ENCODE assay signal across 24 mouse cellular contexts in the genomic region with DNA sequence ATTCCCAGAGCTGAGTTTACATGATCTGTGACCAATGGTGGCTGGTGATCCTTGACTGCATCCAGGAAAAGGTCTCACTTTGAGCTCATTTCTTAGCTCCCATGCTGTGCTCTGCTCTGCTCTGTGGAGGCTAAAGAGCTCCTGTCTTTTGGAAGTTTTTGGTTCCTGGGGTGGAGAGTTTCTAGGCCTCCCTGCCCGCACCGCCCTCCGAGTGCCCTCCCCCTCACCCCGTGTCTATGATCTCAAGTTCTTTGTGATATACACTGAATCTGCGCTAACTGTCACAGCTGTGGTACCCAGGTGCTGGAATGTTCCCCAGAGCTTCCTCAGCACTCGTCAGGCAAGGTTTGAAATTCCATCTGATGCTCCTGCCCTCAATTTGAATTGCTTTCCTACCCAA. TPM values are rescaled to one million over a fixed set of nuclear protein-coding genes. Genes with fewer than 3 reads are reported as not detected.
DNase-seq lines count a peak whose midpoint lies in the region; ATAC-seq and TF ChIP-seq lines count a peak whose summit lies in the region.
"Had no signal": no experiment of that assay in that cellular context is flagged by ENCODE, and none has a peak within 500 bp of the region (broad histone marks: within the 10 kb centered on the region; RNA-seq: fewer than 3 reads in every experiment).

No protein-coding gene starts in this region.

- 71% methylated on average over 6 of the region's 6 CpGs for WGBS in embryonic facial prominence, embryonic 11.5 days
- WGBS in embryonic facial prominence, embryonic 10.5 days: 79% methylated on average over 6 of the region's 6 CpGs
- 55% methylated on average over 6 of the region's 6 CpGs for WGBS in thymus, adult 2 months
- 82% methylated on average over 6 of the region's 6 CpGs for WGBS in kidney, adult 2 months

- no peak for TF ChIP-seq POLR2A in thymus, adult 2 months (IDR thresholded peaks at IDR 0.05; ENCODE audit: control insufficient read depth, extremely low read depth, insufficient read depth, low read length, poor library complexity)
- no peak for TF ChIP-seq POLR2A in kidney, adult 2 months (IDR thresholded peaks at IDR 0.05; ENCODE audit: low read depth, low read length)

- no peak overlapping the region for H3K4me3 ChIP-seq in embryonic facial prominence, embryonic 11.5 days (ENCODE audit: low read depth, low read length)
- no peak overlapping the region for H3K4me3 ChIP-seq in embryonic facial prominence, embryonic 10.5 days
- no peak overlapping the region for H3K4me3 ChIP-seq in thymus, adult 2 months (ENCODE audit: control insufficient read depth, insufficient read depth, low read length)
- no peak overlapping the region for H3K4me3 ChIP-seq in kidney, adult 2 months (ENCODE audit: insufficient read depth, low read depth, low read length)
- H3K4me3 ChIP-seq: heart, embryonic 10.5 days; hindbrain, embryonic 12.5 days had no signal

- peak; percentile 14 for DNase-seq in embryonic facial prominence, embryonic 11.5 days (ENCODE audit: low spot score)
- DNase-seq in embryonic facial prominence, embryonic 10.5 days (ENCODE audit: low spot score): no peak
- peak; percentile 28 for DNase-seq in thymus, postnatal 0 days (ENCODE audit: low spot score)
- DNase-seq in thymus, adult 2 months: no peak
- peak; percentile 50 for DNase-seq in thymus, postnatal 25 days
- no peak for DNase-seq in kidney, adult 2 months
- no peak for DNase-seq in adrenal gland, adult 18-20 months (ENCODE audit: low spot score in 2 of 2)
- DNase-seq: adrenal gland, postnatal 10 days; B cell, adult 2 months; cerebellum, adult 18-20 months; cerebellum, adult 9-11 months; cerebellum, postnatal 36 days; gastrocnemius, postnatal 10 days; heart, adult 18-20 months; heart, postnatal 10 days; heart, postnatal 4 days had no signal

- no peaks in the 10 kb centered on the region for H3K27me3 ChIP-seq in embryonic facial prominence, embryonic 11.5 days (ENCODE audit: control insufficient read depth, insufficient read depth, low read length)
- H3K27me3 ChIP-seq in embryonic facial prominence, embryonic 10.5 days (replicated peaks; ENCODE audit: low read depth, poor library complexity, severe bottlenecking): no peaks in the 10 kb centered on the region
- H3K27me3 ChIP-seq in thymus, adult 2 months (ENCODE audit: control insufficient read depth, insufficient read depth, low read length): no peaks in the 10 kb centered on the region
- H3K27me3 ChIP-seq in kidney, adult 2 months (replicated peaks; ENCODE audit: control insufficient read depth, insufficient read depth, low read length): no peaks in the 10 kb centered on the region
- H3K27me3 ChIP-seq: hindbrain, embryonic 12.5 days had no signal

- H3K4me2 ChIP-seq in embryonic facial prominence, embryonic 11.5 days (ENCODE audit: low read depth, low read length): no peak overlapping the region
- H3K4me2 ChIP-seq: hindbrain, embryonic 12.5 days had no signal

- H3K9ac ChIP-seq in embryonic facial prominence, embryonic 11.5 days (replicated peaks; ENCODE audit: low read length): no peak overlapping the region

- no peaks in the 10 kb centered on the region for H3K36me3 ChIP-seq in embryonic facial prominence, embryonic 11.5 days (replicated peaks; ENCODE audit: control insufficient read depth, insufficient read depth, low read depth, low read length)
- no peaks in the 10 kb centered on the region for H3K36me3 ChIP-seq in embryonic facial prominence, embryonic 10.5 days (replicated peaks)
- H3K36me3 ChIP-seq in thymus, adult 2 months (ENCODE audit: control insufficient read depth, insufficient read depth, low read length): no peaks in the 10 kb centered on the region
- no peaks in the 10 kb centered on the region for H3K36me3 ChIP-seq in kidney, adult 2 months (ENCODE audit: control insufficient read depth, insufficient read depth, low read length)
- H3K36me3 ChIP-seq: G1E; heart, embryonic 10.5 days; hindbrain, embryonic 12.5 days had no signal

- H3K4me1 ChIP-seq in embryonic facial prominence, embryonic 11.5 days (ENCODE audit: control insufficient read depth, insufficient read depth, low read length): peaks cover 3% of the 10 kb centered on the region; the same call in 1 of the 2 replicates
- peaks cover 46% of the 10 kb centered on the region for H3K4me1 ChIP-seq in embryonic facial prominence, embryonic 10.5 days
- peaks cover 49% of the 10 kb centered on the region for H3K4me1 ChIP-seq in thymus, adult 2 months (replicated peaks; ENCODE audit: control insufficient read depth, insufficient read depth, low read length)
- H3K4me1 ChIP-seq in kidney, adult 2 months (ENCODE audit: control insufficient read depth, insufficient read depth, low read length): no peaks in the 10 kb centered on the region
- H3K4me1 ChIP-seq: heart, embryonic 10.5 days had no signal

- no peaks in the 10 kb centered on the region for H3K9me3 ChIP-seq in embryonic facial prominence, embryonic 11.5 days (replicated peaks; ENCODE audit: control insufficient read depth, low read length)
- no peaks in the 10 kb centered on the region for H3K9me3 ChIP-seq in embryonic facial prominence, embryonic 10.5 days
- H3K9me3 ChIP-seq: G1E; heart, embryonic 10.5 days; hindbrain, embryonic 12.5 days had no signal

- no peak overlapping the region for H3K27ac ChIP-seq in embryonic facial prominence, embryonic 11.5 days (replicated peaks; ENCODE audit: low read depth, low read length)
- no peak overlapping the region for H3K27ac ChIP-seq in embryonic facial prominence, embryonic 10.5 days (replicated peaks)
- H3K27ac ChIP-seq in thymus, adult 2 months (ENCODE audit: control insufficient read depth, insufficient read depth, low read length): no peak overlapping the region
- no peak overlapping the region for H3K27ac ChIP-seq in kidney, adult 2 months (ENCODE audit: insufficient read depth, low read depth, low read length)
- H3K27ac ChIP-seq: heart, embryonic 10.5 days; hindbrain, embryonic 12.5 days had no signal

- ATAC-seq in embryonic facial prominence, embryonic 11.5 days (replicated peaks; ENCODE audit: insufficient number of reproducible peaks, low FRiP score, low TSS enrichment, low read depth): no peak
- ATAC-seq: CD4-positive, CD25-positive, alpha-beta regulatory T cell, adult 4 months; forebrain, embryonic 14.5 days; hindbrain, embryonic 16.5 days; inflammation-experienced regulatory T-cells, adult 6 months had no signal

- no peak for TF ChIP-seq CTCF in thymus, adult 2 months (IDR thresholded peaks at IDR 0.05; ENCODE audit: borderline replicate concordance, control insufficient read depth, extremely low read depth, insufficient read depth, low read length, poor library complexity)
- TF ChIP-seq CTCF in kidney, adult 2 months (conservative IDR thresholded peaks at IDR 0.05; ENCODE audit: insufficient read depth, insufficient read length, low read depth, low read length): no peak

RNA-seq across cellular contexts. Expression of a gene that starts 23.7 kb away (rescaled TPM):
- polyA plus RNA-seq in embryonic facial prominence, embryonic 11.5 days (2014; fragmentation: Nextera tagmentation; extraction: Ambion mirVana): 0.17 and 0.18 TPM in 2 replicates
- polyA plus RNA-seq in embryonic facial prominence, embryonic 10.5 days (2016; fragmentation: Nextera tagmentation; extraction: Ambion mirVana): 0.12 and 0.19 TPM in 2 replicates
- 0.21 and 0.22 TPM in 2 replicates for polyA plus RNA-seq in thymus, postnatal 0 days (2015; fragmentation: Nextera tagmentation; extraction: Ambion mirVana)
- polyA plus RNA-seq in thymus, adult 2 months (2012; rRNA removed): 2.7 and 3.0 TPM in 2 replicates
- 1.4 and 1.7 TPM in 2 replicates for polyA plus RNA-seq in kidney, adult 2 months (2012; rRNA removed)
- 1 to 10 TPM in 1 of 2 experiments, under 1 TPM in 1; 0.60 to 1.6 TPM for total RNA-seq in adrenal gland, adult 18-20 months (2021)
- polyA plus RNA-seq: heart, embryonic 14.5 days had no signal

RNA-seq across cellular contexts. Expression of a gene that starts 26.0 kb away (rescaled TPM):
- polyA plus RNA-seq in embryonic facial prominence, embryonic 11.5 days (2014; fragmentation: Nextera tagmentation; extraction: Ambion mirVana): 13.5 and 14.3 TPM in 2 replicates
- polyA plus RNA-seq in embryonic facial prominence, embryonic 10.5 days (2016; fragmentation: Nextera tagmentation; extraction: Ambion mirVana): 10.5 and 11.2 TPM in 2 replicates
- 24.8 and 28.0 TPM in 2 replicates for polyA plus RNA-seq in thymus, postnatal 0 days (2015; fragmentation: Nextera tagmentation; extraction: Ambion mirVana)
- 17.1 and 19.4 TPM in 2 replicates for polyA plus RNA-seq in thymus, adult 2 months (2012; rRNA removed)
- 8.4 and 10.0 TPM in 2 replicates for polyA plus RNA-seq in kidney, adult 2 months (2012; rRNA removed)
- total RNA-seq in adrenal gland, adult 18-20 months (2021): 10 to 100 TPM; 41.4 to 58.1 TPM

RNA-seq across cellular contexts. Expression of a gene that starts 34.9 kb away (rescaled TPM):
- 1.0 and 1.5 TPM in 2 replicates for polyA plus RNA-seq in embryonic facial prominence, embryonic 11.5 days (2014; fragmentation: Nextera tagmentation; extraction: Ambion mirVana)
- 0.65 and 0.73 TPM in 2 replicates for polyA plus RNA-seq in embryonic facial prominence, embryonic 10.5 days (2016; fragmentation: Nextera tagmentation; extraction: Ambion mirVana)
- polyA plus RNA-seq in thymus, postnatal 0 days (2015; fragmentation: Nextera tagmentation; extraction: Ambion mirVana): 14.2 and 14.5 TPM in 2 replicates
- 52.3 and 69.5 TPM in 2 replicates for polyA plus RNA-seq in thymus, adult 2 months (2012; rRNA removed)
- polyA plus RNA-seq in kidney, adult 2 months (2012; rRNA removed): 1.8 and 2.0 TPM in 2 replicates
- 1 to 10 TPM; 1.8 to 2.5 TPM for total RNA-seq in adrenal gland, adult 18-20 months (2021)

Comparison
In these comparisons a context has a peak if more than half of its experiments do, and no peak if none do; other contexts are left out.
1. DNase-seq: peak in embryonic facial prominence, embryonic 11.5 days (single experiment), thymus, postnatal 0 days (single experiment) and thymus, postnatal 25 days (single experiment); none in embryonic facial prominence, embryonic 10.5 days (single experiment), thymus, adult 2 months (single experiment), kidney, adult 2 months (single experiment) and adrenal gland, adult 18-20 months (0 of 2).